Mouse (Mus musculus) frontal cortex, adult 2 months (tissue): ENCODE measurements around the gene Fam20c. TPM values are rescaled to one million over a fixed set of nuclear protein-coding genes. Genes with fewer than 3 reads are reported as not detected.

Source experiments
- DNase-seq, 2 experiments: peaks; one replicate each; pipeline ENCODE4 v3.0.0; 2022; ENCODE audit warnings: low spot score in 1 of 2; ENCODE audit errors: extremely low spot score in 1 of 2
- polyA plus RNA-seq: library from polyadenylated mRNA; depleted of rRNA; stranded (reverse); fragments of >200 nt; gene quantifications from 2 replicates; pipeline ENCODE4 v1.2.3, GENCODE M21; 2012

The Fam20c gene
- polyA plus RNA-seq, 1 experiment: 64.3 TPM

- no peak for DNase-seq
These were observed 36.7 kb downstream of the Fam20c start for GRCm38 (mm10) chr5:138790954-138791480.

- DNase-seq: no peak
These were observed 47.3 kb downstream of the Fam20c start for GRCm38 (mm10) chr5:138801588-138802116.

GRCm38 (mm10) chr5:138804286-138804685 is 50.0 kb downstream of the Fam20c start:
- no peak for DNase-seq

GRCm38 (mm10) chr5:138809767-138810166 is 55.5 kb downstream of the Fam20c start:
- no peak for DNase-seq

- no peak for DNase-seq
These were observed 65.5 kb downstream of the Fam20c start, which contains the start of gene Gm5294 for GRCm38 (mm10) chr5:138819780-138820179. Gm5294 (plus strand) TSS chr5:138820080.

- DNase-seq: no peak
These were observed 66.5 kb downstream of the Fam20c start for GRCm38 (mm10) chr5:138820717-138821332.

- DNase-seq: no peak
These were observed 70.8 kb downstream of the Fam20c start for GRCm38 (mm10) chr5:138825090-138825489.

GRCm38 (mm10) chr5:138833406-138833805 is 79.1 kb downstream of the Fam20c start:
- no peak for DNase-seq

- DNase-seq: no peak
These were observed 80.6 kb downstream of the Fam20c start for GRCm38 (mm10) chr5:138834910-138835309.

GRCm38 (mm10) chr5:138840981-138841380 is 86.7 kb downstream of the Fam20c start:
- no peak for DNase-seq

GRCm38 (mm10) chr5:138843168-138843824 is 89.0 kb downstream of the Fam20c start:
- no peak for DNase-seq

GRCm38 (mm10) chr5:138846506-138846905 is 92.2 kb downstream of the Fam20c start:
- DNase-seq: no peak

- peak; percentile 84 to 97 for DNase-seq
These were observed 93.8 kb downstream of the Fam20c start for GRCm38 (mm10) chr5:138848102-138848501.

- no peak for DNase-seq
These were observed 95.6 kb downstream of the Fam20c start for GRCm38 (mm10) chr5:138849682-138850461.

GRCm38 (mm10) chr5:138850462-138850844 is 96.1 kb downstream of the Fam20c start:
- DNase-seq: no peak

GRCm38 (mm10) chr5:138851296-138851780 is 97.0 kb downstream of the Fam20c start:
- DNase-seq: no peak

GRCm38 (mm10) chr5:138852151-138852550 is 97.8 kb downstream of the Fam20c start:
- no peak for DNase-seq

- no peak for DNase-seq
These were observed 99.0 kb downstream of the Fam20c start for GRCm38 (mm10) chr5:138853349-138853748.

- peak; percentile 66 to 92 for DNase-seq
These were observed 102.8 kb downstream of the Fam20c start for GRCm38 (mm10) chr5:138857010-138857617.

GRCm38 (mm10) chr5:138857811-138858251 is 103.5 kb downstream of the Fam20c start:
- no peak for DNase-seq
